Mouse (Mus musculus): ENCODE data around the gene Nmral1. TPM values are rescaled to one million over a fixed set of nuclear protein-coding genes. Genes with fewer than 3 reads are reported as not detected.

The Nmral1 gene
- total RNA-seq, 1 experiment from 2014 or later = 3.7 TPM

DNA sequence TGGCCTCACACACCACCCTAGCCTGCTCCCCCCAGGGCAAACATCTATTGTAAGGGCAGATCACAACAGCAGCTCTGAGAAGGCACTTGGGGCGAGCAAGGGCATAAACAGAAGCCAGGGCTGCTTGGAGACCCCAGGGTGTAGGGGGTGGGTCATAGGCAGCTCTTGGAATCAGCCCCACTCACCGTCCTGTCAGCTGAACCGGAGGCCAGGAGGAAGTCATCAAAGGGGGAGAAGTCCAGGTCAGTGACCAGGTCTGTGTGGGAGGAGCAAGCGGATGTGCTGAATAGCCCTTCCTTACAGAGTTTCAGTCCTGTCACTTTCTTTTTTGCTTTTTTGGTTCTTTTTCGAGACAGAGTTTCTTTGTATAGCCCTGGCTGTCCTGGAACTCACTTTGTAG lies 48.8 kb downstream of the Nmral1 start:
- ATAC-seq (replicated peaks; ENCODE audit: insufficient number of reproducible peaks, low FRiP score, low TSS enrichment, poor library complexity, severe bottlenecking) = no peak

DNA sequence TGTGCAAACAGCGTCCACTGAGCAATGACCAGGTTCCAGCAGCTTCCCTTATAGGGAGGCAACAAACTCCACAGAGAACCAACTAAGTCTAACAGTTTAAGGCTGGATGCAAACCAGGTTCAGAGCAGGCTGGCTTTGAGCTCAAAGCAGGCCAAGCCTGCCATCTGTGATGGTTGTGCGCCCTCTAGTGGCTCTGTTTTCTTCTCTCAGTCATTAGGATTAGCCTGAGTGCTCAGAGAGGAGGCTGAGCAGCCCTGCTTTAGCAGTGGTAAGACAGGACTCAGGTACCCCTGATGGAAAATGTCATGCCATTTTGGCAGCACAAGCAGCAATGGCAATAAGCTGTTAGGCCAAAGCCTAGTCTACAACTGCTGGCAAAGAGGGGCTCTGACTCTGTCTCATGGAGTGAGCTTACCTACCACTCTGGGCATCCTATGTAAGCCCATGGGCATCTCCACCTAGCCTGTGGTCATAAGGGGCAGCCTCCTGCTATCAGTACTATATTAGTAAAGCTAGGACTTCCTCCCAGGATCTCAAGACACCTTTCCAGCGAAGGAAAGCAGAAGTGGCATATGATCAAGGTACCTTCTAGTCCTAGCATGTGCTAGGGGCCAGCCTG lies 51.9 kb downstream of the Nmral1 start:
- ATAC-seq (replicated peaks; ENCODE audit: insufficient number of reproducible peaks, low FRiP score, low TSS enrichment, poor library complexity, severe bottlenecking) = peak; percentile 87

DNA sequence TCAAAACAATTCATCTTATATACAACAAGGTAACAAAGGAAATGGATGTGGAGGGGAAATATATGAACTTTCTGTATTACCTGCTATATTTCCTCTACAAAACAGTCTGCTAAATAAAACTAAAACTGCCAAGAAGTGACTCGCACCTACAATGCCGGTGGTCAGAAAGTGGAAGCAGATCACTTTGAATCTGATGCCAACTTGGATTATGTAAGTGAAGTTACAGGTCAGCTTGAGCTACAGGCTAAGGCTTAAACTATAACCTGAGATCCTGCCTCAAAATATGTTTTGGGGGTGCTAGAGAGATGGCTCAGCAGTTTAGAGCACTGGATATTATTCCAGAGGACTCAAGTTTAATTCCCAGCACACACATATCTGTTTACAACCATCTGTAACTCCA lies 53.4 kb downstream of the Nmral1 start:
- no peak for ATAC-seq (replicated peaks; ENCODE audit: insufficient number of reproducible peaks, low FRiP score, low TSS enrichment, poor library complexity, severe bottlenecking)

DNA sequence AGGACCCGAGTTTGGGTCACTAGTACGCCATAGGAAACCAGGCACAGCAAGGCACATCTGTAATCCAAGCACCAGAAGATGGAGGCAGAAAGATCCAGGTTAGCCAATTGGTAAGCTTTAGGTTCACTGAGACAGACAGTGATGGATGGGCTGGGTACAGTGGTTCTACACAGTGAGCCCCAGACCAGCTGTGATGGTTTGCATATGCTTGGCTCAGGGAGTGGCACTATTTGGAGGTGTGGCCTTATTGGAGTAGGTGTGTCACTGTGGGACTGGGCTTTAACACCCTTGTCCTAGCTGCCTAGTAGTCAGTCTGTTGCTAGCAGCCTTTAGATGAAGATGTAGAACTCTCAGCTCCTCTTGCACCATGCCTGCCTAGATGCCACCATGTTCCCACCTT lies 55.4 kb downstream of the Nmral1 start:
- ATAC-seq (replicated peaks; ENCODE audit: insufficient number of reproducible peaks, low FRiP score, low TSS enrichment, poor library complexity, severe bottlenecking) = no peak

DNA sequence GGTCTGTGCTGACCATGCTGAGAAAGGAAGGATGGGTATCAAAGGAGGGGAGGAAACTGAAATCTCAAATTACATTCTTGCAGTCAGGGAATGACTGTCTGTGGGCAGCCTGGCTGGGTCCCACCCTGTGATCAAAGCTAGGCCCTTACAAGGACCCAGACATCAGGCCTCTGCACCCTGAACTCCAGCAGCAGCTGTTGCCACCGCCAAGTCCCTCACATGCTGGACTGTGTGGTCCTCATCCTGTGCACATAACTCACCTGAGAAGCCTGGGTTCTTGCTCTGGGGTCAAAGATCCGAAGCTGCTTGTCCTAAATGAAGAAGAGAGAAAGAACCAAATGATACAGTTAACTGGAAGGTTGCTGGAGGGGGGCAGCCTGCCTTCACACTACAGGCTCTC lies 57.6 kb downstream of the Nmral1 start:
- no peak for ATAC-seq (replicated peaks; ENCODE audit: insufficient number of reproducible peaks, low FRiP score, low TSS enrichment, poor library complexity, severe bottlenecking)

Other genes with a start within 250 kb of the Nmral1 start
- gene Srl, start 177.5 kb downstream of the Nmral1 start, total RNA-seq (2017) = 0.29 to 0.38 TPM in 2 of 3 replicates, not detected in the other
- gene Tfap4, start 159.5 kb downstream of the Nmral1 start, total RNA-seq (2017) = 2.7 to 14.0 TPM (median 4.0 TPM) in 3 replicates
- gene Glis2, start 124.6 kb downstream of the Nmral1 start, total RNA-seq (2017) = 0.19 to 0.76 TPM (median 0.64 TPM) in 3 replicates
- gene Pam16, start 94.4 kb downstream of the Nmral1 start, total RNA-seq (2017) = 5.1 to 18.7 TPM (median 14.8 TPM) in 3 replicates
- 0.19 to 0.43 TPM (median 0.39 TPM) in 3 replicates for gene Vasn, start 79.4 kb downstream of the Nmral1 start, total RNA-seq (2017)
- gene Dnaja3, start 79.4 kb downstream of the Nmral1 start, total RNA-seq (2017) = 25.9 to 34.1 TPM (median 26.3 TPM) in 3 replicates
- 28.4 to 62.6 TPM (median 29.8 TPM) in 3 replicates for gene Coro7, start 39.6 kb downstream of the Nmral1 start, total RNA-seq (2017)
- 80.8 to 103 TPM (median 93.4 TPM) in 3 replicates for gene Hmox2, start 7.0 kb upstream of the Nmral1 start, total RNA-seq (2017)
- gene Cdip1, start 70.9 kb upstream of the Nmral1 start, total RNA-seq (2017) = 14.5 to 29.4 TPM (median 16.6 TPM) in 3 replicates
- gene 4930562C15Rik, start 116.1 kb upstream of the Nmral1 start, total RNA-seq (2017) = 1.3 TPM in 1 of 3 replicates, not detected in the others
- 11.3 to 32.6 TPM (median 13.8 TPM) in 3 replicates for gene Ubald1, start 161.0 kb upstream of the Nmral1 start, total RNA-seq (2017)
- gene Mgrn1, start 166.9 kb upstream of the Nmral1 start, total RNA-seq (2017) = 29.3 to 42.2 TPM (median 41.6 TPM) in 3 replicates
- gene Nudt16l1, start 219.4 kb upstream of the Nmral1 start, total RNA-seq (2017) = 12.0 to 18.7 TPM (median 17.1 TPM) in 3 replicates
- 54.3 to 76.7 TPM (median 64.0 TPM) in 3 replicates for gene Anks3, start 244.8 kb upstream of the Nmral1 start, total RNA-seq (2017)

Data from monocyte, adult 5-6 weeks (primary cell).